Mouse (Mus musculus): Measurements from ENCODE around the gene Lix1l. TPM values are rescaled to one million over a fixed set of nuclear protein-coding genes. Genes with fewer than 3 reads are reported as not detected.

Gene Lix1l
- 1.2 and 1.4 TPM in 2 replicates for polyA plus RNA-seq (2021; fragmentation: Nextera tagmentation)
- long read RNA-seq, experiment 1, partial matches to known transcripts, result 1 of 3 reads
- long read RNA-seq, experiment 1, other reads (novel, unspliced or antisense), result 1 of 3 reads
- long read RNA-seq, experiment 2, partial matches to known transcripts, result 1 of 2 reads
- long read RNA-seq, experiment 2, other reads (novel, unspliced or antisense), result 1 of 2 reads

GRCm38 (mm10) chr3:96600639-96601250 is at the start of gene Lix1l:
TSS of gene Lix1l (plus strand) at chr3:96601149.

GRCm38 (mm10) chr3:96557694-96558093 is 43.3 kb upstream of the Lix1l start, which contains the start of gene Txnip:
TSS of gene Txnip (plus strand) at chr3:96557957.

GRCm38 (mm10) chr3:96576690-96577541 is 24.0 kb upstream of the Lix1l start, which contains the start of gene Gm16253:
TSS of gene Gm16253 (plus strand) at chr3:96576984.

GRCm38 (mm10) chr3:96593790-96594560 is 7.0 kb upstream of the Lix1l start, which contains the start of gene Polr3gl:
TSS of gene Polr3gl (minus strand) at chr3:96594181.

GRCm38 (mm10) chr3:96596228-96596707 is 4.7 kb upstream of the Lix1l start, which contains the start of gene Ankrd34a:
TSS of gene Ankrd34a (plus strand) at chr3:96596636.

GRCm38 (mm10) chr3:96629729-96630600 is 29.0 kb downstream of the Lix1l start, which contains the start of gene Rbm8a:
TSS of gene Rbm8a (plus strand) at chr3:96629933.

GRCm38 (mm10) chr3:96634928-96635879 is 34.3 kb downstream of the Lix1l start, which contains the start of the genes Pex11b and Gm42957:
TSS of gene Pex11b (plus strand) at chr3:96635376.
TSS of gene Gm42957 (plus strand) at chr3:96635474.

GRCm38 (mm10) chr3:96645018-96645649 is 44.2 kb downstream of the Lix1l start, which contains the start of gene Itga10:
TSS of gene Itga10 (plus strand) at chr3:96645584.

GRCm38 (mm10) chr3:96669727-96670468 is 68.9 kb downstream of the Lix1l start, which contains the start of gene Ankrd35:
TSS of gene Ankrd35 (plus strand) at chr3:96670131.

Other genes starting within 250 kb of the Lix1l start
- gene BC107364, start 148.8 kb upstream of the Lix1l start, polyA plus RNA-seq (2021; fragmentation: Nextera tagmentation), result 0.14 TPM in 1 of 2 replicates, not detected in the other
- gene Hfe2, start 76.0 kb upstream of the Lix1l start, polyA plus RNA-seq (2021; fragmentation: Nextera tagmentation), result 0.19 and 0.55 TPM in 2 replicates
- 5.2 and 6.2 TPM in 2 replicates for gene Txnip, start 43.2 kb upstream of the Lix1l start, polyA plus RNA-seq (2021; fragmentation: Nextera tagmentation)
- gene Gm16253, start 24.2 kb upstream of the Lix1l start, polyA plus RNA-seq (2021; fragmentation: Nextera tagmentation), result 0.30 and 0.41 TPM in 2 replicates
- 17.9 and 18.7 TPM in 2 replicates for gene Polr3gl, start 7.0 kb upstream of the Lix1l start, polyA plus RNA-seq (2021; fragmentation: Nextera tagmentation)
- gene Ankrd34a, start 4.5 kb upstream of the Lix1l start, polyA plus RNA-seq (2021; fragmentation: Nextera tagmentation), result 30.7 and 38.3 TPM in 2 replicates
- gene Rbm8a, start 28.8 kb downstream of the Lix1l start, polyA plus RNA-seq (2021; fragmentation: Nextera tagmentation), result 22.5 and 30.1 TPM in 2 replicates
- gene Pex11b, start 34.2 kb downstream of the Lix1l start, polyA plus RNA-seq (2021; fragmentation: Nextera tagmentation), result 106 and 113 TPM in 2 replicates
- not detected in 2 replicates for gene Gm42957, start 34.3 kb downstream of the Lix1l start, polyA plus RNA-seq (2021; fragmentation: Nextera tagmentation)
- 0.06 and 0.10 TPM in 2 replicates for gene Itga10, start 44.4 kb downstream of the Lix1l start, polyA plus RNA-seq (2021; fragmentation: Nextera tagmentation)
- 3.0 and 3.7 TPM in 2 replicates for gene Ankrd35, start 69.0 kb downstream of the Lix1l start, polyA plus RNA-seq (2021; fragmentation: Nextera tagmentation)
- 11.7 and 11.8 TPM in 2 replicates for gene Pias3, start 95.2 kb downstream of the Lix1l start, polyA plus RNA-seq (2021; fragmentation: Nextera tagmentation)
- gene Nudt17, start 107.4 kb downstream of the Lix1l start, polyA plus RNA-seq (2021; fragmentation: Nextera tagmentation), result 11.9 and 12.1 TPM in 2 replicates
- 18.7 and 19.0 TPM in 2 replicates for gene Polr3c, start 126.5 kb downstream of the Lix1l start, polyA plus RNA-seq (2021; fragmentation: Nextera tagmentation)
- gene Rnf115, start 126.5 kb downstream of the Lix1l start, polyA plus RNA-seq (2021; fragmentation: Nextera tagmentation), result 32.6 and 38.0 TPM in 2 replicates
- gene Pdzk1, start 228.1 kb downstream of the Lix1l start, polyA plus RNA-seq (2021; fragmentation: Nextera tagmentation), result not detected in 2 replicates
- 0.09 and 0.10 TPM in 2 replicates for gene Cd160, start 228.2 kb downstream of the Lix1l start, polyA plus RNA-seq (2021; fragmentation: Nextera tagmentation)